Mouse (Mus musculus) MEL (cell line): ENCODE results near the gene Ctdsp1. TPM values are rescaled to one million over a fixed set of nuclear protein-coding genes. Genes with fewer than 3 reads are reported as not detected.

Source experiments
- DNase-seq: peaks from one replicate; pipeline ENCODE4 v3.0.0; 2011; ENCODE audit warnings: low read depth, low spot score
- H3K27ac ChIP-seq: 2 replicates; pipeline ENCODE4 v1.5.1; 2012; ENCODE audit warnings: low read depth, mild to moderate bottlenecking, control low read depth, low read length, moderate library complexity; ENCODE audit not compliant: control insufficient read depth
- H3K27me3 ChIP-seq, 2 experiments: fragments of 150-350 bp in 1 of 2; sonication (generic) in 1 of 2; 2 replicates each; pipeline ENCODE4 v1.6.1; 2012; ENCODE audit warnings: low read length in 2 of 2, mild to moderate bottlenecking in 2 of 2, improper control_type of control experiment in 1 of 2, moderate library complexity in 1 of 2; ENCODE audit not compliant: insufficient read depth in 2 of 2, control insufficient read depth in 1 of 2
- H3K36me3 ChIP-seq, 2 experiments: 2 replicates each; pipeline ENCODE4 v1.6.1; 2012 to 2014; ENCODE audit warnings: low read length in 2 of 2, improper control_type of control experiment in 1 of 2, inconsistent platforms in 1 of 2, mild to moderate bottlenecking in 1 of 2; ENCODE audit not compliant: insufficient read depth in 2 of 2, control insufficient read depth in 1 of 2
- H3K4me1 ChIP-seq, 2 experiments: fragments of 150-350 bp in 1 of 2; sonication (generic) in 1 of 2; 2 replicates each; pipeline ENCODE4 v1.6.1; 2012; ENCODE audit warnings: low read length in 2 of 2, improper control_type of control experiment in 1 of 2, mild to moderate bottlenecking in 1 of 2; ENCODE audit not compliant: insufficient read depth in 2 of 2, control insufficient read depth in 1 of 2
- H3K4me3 ChIP-seq, 2 experiments: fragments of 150-350 bp in 1 of 2; sonication (generic) in 1 of 2; 2 replicates each; pipeline ENCODE4 v1.5.1; 2012; ENCODE audit warnings: low read depth in 2 of 2, low read length in 2 of 2, mild to moderate bottlenecking in 2 of 2, moderate library complexity in 2 of 2, control low read depth in 1 of 2, improper control_type of control experiment in 1 of 2; ENCODE audit not compliant: control insufficient read depth in 1 of 2, insufficient read depth in 1 of 2
- H3K79me2 ChIP-seq: 2 replicates; pipeline ENCODE4 v1.6.1; 2012; ENCODE audit warnings: mild to moderate bottlenecking, low read length, moderate library complexity; ENCODE audit not compliant: control insufficient read depth, poor library complexity, insufficient read depth
- H3K9ac ChIP-seq: 2 replicates; pipeline ENCODE4 v1.6.1; 2012; ENCODE audit warnings: low read depth, mild to moderate bottlenecking, control low read depth, low read length, moderate library complexity; ENCODE audit not compliant: control insufficient read depth, poor library complexity, severe bottlenecking
- H3K9me3 ChIP-seq: fragments of 150-350 bp; sonication (generic); replicated peaks from 2 replicates; pipeline ENCODE4 v1.6.1; 2012; ENCODE audit warnings: mild to moderate bottlenecking, low read length, improper control_type of control experiment, moderate library complexity; ENCODE audit not compliant: insufficient read depth
- BHLHE40 ChIP-seq: IDR thresholded peaks from 2 replicates; pipeline ENCODE4 v1.6.1; 2012; ENCODE audit warnings: low read depth, mild to moderate bottlenecking, inconsistent platforms, low read length, improper control_type of control experiment, borderline replicate concordance
- CHD1 ChIP-seq: IDR thresholded peaks from 2 replicates; pipeline ENCODE4 v1.6.1; 2012; ENCODE audit warnings: low read depth, mild to moderate bottlenecking, inconsistent platforms, low read length, improper control_type of control experiment
- CTCF ChIP-seq, 3 experiments: IDR thresholded peaks in 2 of 3; conservative IDR thresholded peaks in 1 of 3; 2 replicates each; pipeline ENCODE4 v1.5.1; 2011 to 2012; ENCODE audit warnings: low read length in 3 of 3, low read depth in 2 of 3, mild to moderate bottlenecking in 2 of 3, improper control_type of control experiment in 1 of 3, inconsistent platforms in 1 of 3, mixed read lengths in 1 of 3, moderate library complexity in 1 of 3; ENCODE audit not compliant: control insufficient read depth in 1 of 3, insufficient read depth in 1 of 3, poor library complexity in 1 of 3, severe bottlenecking in 1 of 3
- E2F4 ChIP-seq: IDR thresholded peaks from 2 replicates; pipeline ENCODE4 v1.6.1; 2011; ENCODE audit warnings: low read depth, low read length, improper control_type of control experiment, borderline replicate concordance
- ELF1 ChIP-seq: IDR thresholded peaks from 2 replicates; pipeline ENCODE4 v1.6.1; 2014; ENCODE audit warnings: low read depth, mild to moderate bottlenecking, inconsistent platforms, low read length, improper control_type of control experiment, moderate library complexity
- EP300 ChIP-seq, 2 experiments: IDR thresholded peaks; 2 replicates each; pipeline ENCODE4 v1.6.1; 2011; ENCODE audit warnings: improper control_type of control experiment in 2 of 2, low read length in 2 of 2, low read depth in 1 of 2, mild to moderate bottlenecking in 1 of 2
- ETS1 ChIP-seq: IDR thresholded peaks from 2 replicates; pipeline ENCODE4 v1.6.1; 2012; ENCODE audit warnings: low read depth, mild to moderate bottlenecking, inconsistent platforms, low read length, improper control_type of control experiment, moderate library complexity
- GATA1 ChIP-seq: IDR thresholded peaks from 2 replicates; pipeline ENCODE4 v1.6.1; 2011; ENCODE audit warnings: low read depth, low read length, improper control_type of control experiment
- HCFC1 ChIP-seq: IDR thresholded peaks from 2 replicates; pipeline ENCODE4 v1.6.1; 2012; ENCODE audit warnings: low read depth, mild to moderate bottlenecking, inconsistent platforms, low read length, improper control_type of control experiment, moderate library complexity
- JUND ChIP-seq: IDR thresholded peaks from 2 replicates; pipeline ENCODE4 v1.6.1; 2011; ENCODE audit warnings: low read depth, mild to moderate bottlenecking, improper control_type of control experiment, low read length
- MAFK ChIP-seq: IDR thresholded peaks from 2 replicates; pipeline ENCODE4 v1.6.1; 2011; ENCODE audit warnings: low read depth, mild to moderate bottlenecking, low read length, improper control_type of control experiment, borderline replicate concordance
- MAX ChIP-seq: IDR thresholded peaks from 2 replicates; pipeline ENCODE4 v1.6.1; 2011; ENCODE audit warnings: low read length, improper control_type of control experiment
- MAZ ChIP-seq: IDR thresholded peaks from 2 replicates; pipeline ENCODE4 v1.6.1; 2012; ENCODE audit warnings: low read depth, mild to moderate bottlenecking, inconsistent platforms, low read length, improper control_type of control experiment
- MXI1 ChIP-seq: IDR thresholded peaks from 2 replicates; pipeline ENCODE4 v1.6.1; 2011; ENCODE audit warnings: mild to moderate bottlenecking, low read depth, low read length, improper control_type of control experiment
- MYB ChIP-seq: IDR thresholded peaks from 2 replicates; pipeline ENCODE4 v1.6.1; 2011; ENCODE audit warnings: mild to moderate bottlenecking, low read depth, low read length, improper control_type of control experiment
- MYC ChIP-seq: IDR thresholded peaks from 2 replicates; pipeline ENCODE4 v1.6.1; 2011; ENCODE audit warnings: low read depth, mild to moderate bottlenecking, low read length, improper control_type of control experiment, moderate library complexity
- NELFE ChIP-seq: IDR thresholded peaks from 2 replicates; pipeline ENCODE4 v1.6.1; 2011; ENCODE audit warnings: low read depth, low read length, improper control_type of control experiment
- POLR2A ChIP-seq, 2 experiments: IDR thresholded peaks; 2 replicates each; pipeline ENCODE4 v1.6.1; 2011 to 2012; ENCODE audit warnings: low read length in 2 of 2, mild to moderate bottlenecking in 2 of 2, control low read depth in 1 of 2, improper control_type of control experiment in 1 of 2, low read depth in 1 of 2, moderate library complexity in 1 of 2; ENCODE audit not compliant: control insufficient read depth in 1 of 2, insufficient read depth in 1 of 2, poor library complexity in 1 of 2
- POLR2AphosphoS2 ChIP-seq: IDR thresholded peaks from 2 replicates; pipeline ENCODE4 v1.6.1; 2011; ENCODE audit warnings: low read length, improper control_type of control experiment
- RCOR1 ChIP-seq: IDR thresholded peaks from 2 replicates; pipeline ENCODE4 v1.6.1; 2012; ENCODE audit warnings: low read depth, mild to moderate bottlenecking, inconsistent platforms, low read length, improper control_type of control experiment
- SIN3A ChIP-seq: IDR thresholded peaks from 2 replicates; pipeline ENCODE4 v1.6.1; 2012; ENCODE audit warnings: low read length, improper control_type of control experiment, inconsistent platforms
- TAL1 ChIP-seq: IDR thresholded peaks from 2 replicates; pipeline ENCODE4 v1.6.1; 2012; ENCODE audit warnings: mild to moderate bottlenecking, inconsistent platforms, low read length, moderate library complexity, mixed read lengths
- TBP ChIP-seq: IDR thresholded peaks from 2 replicates; pipeline ENCODE4 v1.8.0; 2011; ENCODE audit warnings: low read depth, low read length, improper control_type of control experiment
- TCF12 ChIP-seq: IDR thresholded peaks from 2 replicates; pipeline ENCODE4 v1.6.1; 2014; ENCODE audit warnings: low read depth, mild to moderate bottlenecking, inconsistent platforms, low read length, improper control_type of control experiment, moderate library complexity
- UBTF ChIP-seq: IDR thresholded peaks from 2 replicates; pipeline ENCODE4 v1.6.1; 2012; ENCODE audit warnings: low read depth, mild to moderate bottlenecking, inconsistent platforms, low read length, improper control_type of control experiment, moderate library complexity, borderline replicate concordance; ENCODE audit not compliant: insufficient read depth
- USF1 ChIP-seq: IDR thresholded peaks from 2 replicates; pipeline ENCODE4 v1.6.1; 2014; ENCODE audit warnings: low read depth, mild to moderate bottlenecking, inconsistent platforms, low read length, improper control_type of control experiment, moderate library complexity
- ZC3H11A ChIP-seq: IDR thresholded peaks from 2 replicates; pipeline ENCODE4 v1.6.1; 2012; ENCODE audit warnings: low read depth, mild to moderate bottlenecking, inconsistent platforms, low read length, improper control_type of control experiment
- ZKSCAN1 ChIP-seq: IDR thresholded peaks from 2 replicates; pipeline ENCODE4 v1.6.1; 2012; ENCODE audit warnings: low read depth, mild to moderate bottlenecking, inconsistent platforms, low read length, improper control_type of control experiment, moderate library complexity
- ZNF384 ChIP-seq: IDR thresholded peaks from 2 replicates; pipeline ENCODE4 v1.6.1; 2012; ENCODE audit warnings: low read depth, mild to moderate bottlenecking, inconsistent platforms, low read length, improper control_type of control experiment
- polyA plus RNA-seq, 2 experiments: library from polyadenylated mRNA; stranded (reverse) in 1 of 2; unstranded in 1 of 2; fragments of >175 nt in 1 of 2; fragments of >200 nt in 1 of 2; gene quantifications; 2 replicates each; pipeline versions ENCODE4 v1.2.1 to v1.2.4; 2012; ENCODE audit warnings: low replicate concordance in 2 of 2, low read depth in 1 of 2; ENCODE audit not compliant: insufficient read length in 2 of 2, insufficient read depth in 1 of 2, missing spikeins in 1 of 2
- total RNA-seq: library from RNA; depleted of rRNA; stranded (reverse); fragments of 300-350 nt; gene quantifications from 2 replicates; pipeline ENCODE4 v1.2.3, GENCODE M21; 2012

Gene Ctdsp1
- total and polyA plus RNA-seq, 3 experiments: 18.0 to 69.8 TPM; not detected in 1

GRCm38 (mm10) chr1:74386363-74386713 is 5.0 kb upstream of the Ctdsp1 start:
- Histone ChIP-seq H3K79me2 (no peaks in the 10 kb centered on the region; the same call in 1 of the 2 replicates), H3K27me3 (no peaks in the 10 kb centered on the region), H3K4me1 (peaks cover 0 to 12% of the 10 kb centered on the region in 2 experiments; a peak in 3 of 4 replicates), H3K27ac (peak overlapping the region; percentile 96), H3K9me3 (no peaks in the 10 kb centered on the region), H3K4me3 (peak overlapping the region; percentile 65 to 79), H3K9ac (peak overlapping the region; percentile 90), H3K36me3 (peaks cover 0 to 10% of the 10 kb centered on the region in 2 experiments; a peak in 2 of 4 replicates)
- DNase-seq: no peak
- TF ChIP-seq MAX: no peak
- TF ChIP-seq TCF12: no peak
- no peak for TF ChIP-seq RCOR1
- TF ChIP-seq UBTF: no peak
- no peak for TF ChIP-seq E2F4
- TF ChIP-seq MAFK: no peak
- TF ChIP-seq POLR2AphosphoS2: no peak
- TF ChIP-seq USF1: no peak
- no peak for TF ChIP-seq MAZ
- no peak for TF ChIP-seq NELFE
- TF ChIP-seq EP300 (IDR thresholded peaks at IDR 0.05; ENCODE audit: low read depth in 1 of 2, low read length in 2 of 2): no peak

GRCm38 (mm10) chr1:74386714-74387385 is 4.5 kb upstream of the Ctdsp1 start:
- DNase-seq: peak; percentile 98
- Histone ChIP-seq H3K36me3 (peaks cover 0 to 10% of the 10 kb centered on the region in 2 experiments; a peak in 2 of 4 replicates), H3K27me3 (no peaks in the 10 kb centered on the region), H3K79me2 (peaks cover 2% of the 10 kb centered on the region), H3K27ac (peak overlapping the region; percentile 96), H3K4me1 (peaks cover 0 to 12% of the 10 kb centered on the region in 2 experiments; a peak in 3 of 4 replicates), H3K9ac (peak overlapping the region; percentile 90), H3K9me3 (no peaks in the 10 kb centered on the region), H3K4me3 (peak overlapping the region; percentile 65 to 79)
- TF ChIP-seq E2F4: no peak
- peak; percentile 84 for TF ChIP-seq HCFC1
- no peak for TF ChIP-seq MAFK
- peak; percentile 34 to 58 (median 56); a peak in 5 of 6 replicates for TF ChIP-seq CTCF (IDR thresholded peaks at IDR 0.05 in 2 of 3, conservative IDR thresholded peaks at IDR 0.05 in 1 of 3; ENCODE audit: control insufficient read depth in 1 of 3, insufficient read depth in 1 of 3, low read depth in 2 of 3, low read length in 3 of 3, poor library complexity in 1 of 3, severe bottlenecking in 1 of 3)
- TF ChIP-seq ZC3H11A: peak; percentile 62
- no peak for TF ChIP-seq ZNF384
- TF ChIP-seq SIN3A: peak; percentile 99
- 0 out of 2 replicates have a peak, but pooled peaks have one; percentile 39 for TF ChIP-seq TBP
- peak; percentile 17 to 67; a peak in 3 of 4 replicates for TF ChIP-seq POLR2A (IDR thresholded peaks at IDR 0.05; ENCODE audit: control insufficient read depth in 1 of 2, insufficient read depth in 1 of 2, low read depth in 1 of 2, low read length in 2 of 2, poor library complexity in 1 of 2)
- TF ChIP-seq RCOR1: peak; percentile 82; the same call in 1 of the 2 replicates
- peak; percentile 72 for TF ChIP-seq ELF1
- TF ChIP-seq ZKSCAN1: no peak
- TF ChIP-seq USF1: peak; percentile 15; the same call in 1 of the 2 replicates
- TF ChIP-seq MAZ: peak; percentile 98
- TF ChIP-seq CHD1: no peak
- peak in 1 of 2 experiments; percentile 63; a peak in 2 of 4 replicates for TF ChIP-seq EP300 (IDR thresholded peaks at IDR 0.05; ENCODE audit: low read depth in 1 of 2, low read length in 2 of 2)
- no peak; the same call in 1 of the 2 replicates for TF ChIP-seq TCF12
- TF ChIP-seq MYC: no peak
- peak; percentile 69 for TF ChIP-seq GATA1
- no peak for TF ChIP-seq TAL1
- peak; percentile 92; the same call in 1 of the 2 replicates for TF ChIP-seq UBTF
- no peak for TF ChIP-seq JUND
- TF ChIP-seq ETS1: peak; percentile 39; the same call in 1 of the 2 replicates
- TF ChIP-seq MXI1: peak; percentile 82
- no peak for TF ChIP-seq MYB
- no peak for TF ChIP-seq BHLHE40
- TF ChIP-seq NELFE: 0 out of 2 replicates have a peak, but pooled peaks have one; percentile 26
